Mouse (Mus musculus) erythroblast, adult 5-6 weeks (primary cell): ENCODE measurements around the gene Camk2g. TPM values are rescaled to one million over a fixed set of nuclear protein-coding genes. Genes with fewer than 3 reads are reported as not detected.

ENCODE experiments used
- ATAC-seq: replicated peaks from 2 replicates; pipeline ENCODE4 v1.8.0; 2016; ENCODE audit warnings: moderate number of reproducible peaks, mild to moderate bottlenecking, moderate TSS enrichment, inconsistent platforms; ENCODE audit not compliant: poor library complexity, low FRiP score, severe bottlenecking
- total RNA-seq, 2 experiments: library from RNA; stranded (forward) in 1 of 2; stranded (reverse) in 1 of 2; fragments of 150-400 nt in 1 of 2; fragments of 200-764, 138-1000 nt in 1 of 2; gene quantifications; 2 replicates each; pipeline versions ENCODE4 v1.2.3 to v1.2.4; 2015 to 2017; ENCODE audit warnings: low replicate concordance in 2 of 2

Camk2g gene
- total RNA-seq, 2 experiments from 2014 or later, result 9.8 to 14.6 TPM

DNA sequence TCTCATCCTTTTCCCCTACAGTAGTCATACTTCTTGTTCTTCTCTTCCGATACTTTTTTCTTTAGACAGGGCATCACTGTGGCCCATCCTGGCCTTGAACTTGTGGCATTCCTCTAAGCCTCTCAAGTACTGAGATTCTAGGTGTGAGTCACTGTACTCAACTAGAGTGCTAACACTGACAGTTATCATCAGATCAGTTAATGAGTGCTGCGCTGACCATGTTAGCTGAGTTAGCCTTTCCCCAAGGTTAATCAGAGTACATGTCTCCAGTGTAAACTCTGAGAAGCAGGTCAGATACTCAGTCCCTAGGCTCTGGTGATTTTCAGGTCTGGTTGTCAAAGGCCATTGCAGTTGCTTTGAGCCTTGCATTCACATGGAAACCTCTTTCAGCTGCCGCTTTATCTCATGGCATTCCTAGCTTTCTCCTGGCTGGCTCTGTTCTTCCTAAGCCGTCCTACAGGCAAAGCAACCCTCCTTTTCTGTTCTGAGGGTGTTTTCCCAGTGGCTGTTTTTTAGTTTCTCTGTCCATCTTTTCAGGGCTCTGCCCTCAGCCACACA, 44.3 kb downstream of the Camk2g start:
- ATAC-seq, result no peak

DNA sequence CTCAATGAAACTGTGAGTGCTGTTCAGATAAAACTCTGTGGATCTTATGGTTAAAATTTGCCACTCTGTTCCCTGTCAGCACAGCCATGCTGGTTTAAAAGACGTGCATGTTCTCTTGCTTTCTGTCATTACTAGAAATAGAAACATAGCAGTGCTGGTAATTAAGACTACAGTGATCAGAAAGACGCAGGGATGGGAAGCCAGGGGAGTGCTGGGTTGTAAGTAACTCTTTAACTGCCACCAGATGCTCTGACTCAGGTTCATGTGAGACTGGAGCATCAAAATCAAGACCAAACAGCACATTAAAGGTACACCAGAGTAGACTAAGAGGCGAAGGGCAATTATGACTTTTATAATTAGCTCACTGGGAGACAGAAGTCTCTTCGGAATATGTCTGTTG, 45.5 kb downstream of the Camk2g start:
- ATAC-seq, result no peak

DNA sequence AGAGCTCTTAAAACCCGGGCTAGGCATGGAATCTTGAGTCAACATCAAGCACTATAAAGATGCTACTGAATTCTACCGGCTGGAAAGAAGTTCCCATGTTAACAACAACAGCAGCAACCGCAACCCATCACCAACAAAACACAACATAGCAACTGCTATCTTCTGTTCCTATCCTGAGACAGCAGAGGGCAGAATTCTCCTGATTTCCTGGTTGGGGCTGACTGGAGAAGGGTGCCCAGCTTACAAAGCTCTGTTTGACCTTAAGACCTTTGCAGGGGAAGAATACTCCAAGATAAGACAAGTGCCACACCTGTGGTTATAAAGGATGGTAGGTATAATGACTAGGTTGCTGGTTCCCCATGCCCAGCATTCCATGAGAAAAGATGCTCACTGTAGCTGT, 47.0 kb downstream of the Camk2g start:
- ATAC-seq, result no peak

DNA sequence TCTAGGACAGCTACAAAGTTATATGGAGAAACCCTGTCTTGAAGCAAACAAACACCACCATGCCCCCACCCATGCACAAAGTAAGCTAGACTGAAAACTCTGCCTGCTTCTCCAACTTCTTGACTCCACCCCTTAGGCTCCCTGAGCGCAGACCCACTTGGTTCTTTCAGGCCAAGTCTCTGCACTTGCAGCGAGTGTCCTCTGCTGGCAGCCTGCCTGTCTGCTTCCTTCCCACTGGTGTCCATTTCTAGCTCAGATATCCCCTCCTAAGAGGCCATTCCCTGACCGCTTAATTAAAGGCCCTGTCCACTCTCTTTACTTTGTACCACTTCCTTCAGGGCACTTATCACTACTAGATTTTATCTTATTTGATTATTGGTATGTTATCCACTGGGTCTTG, 50.3 kb downstream of the Camk2g start:
- no peak for ATAC-seq

DNA sequence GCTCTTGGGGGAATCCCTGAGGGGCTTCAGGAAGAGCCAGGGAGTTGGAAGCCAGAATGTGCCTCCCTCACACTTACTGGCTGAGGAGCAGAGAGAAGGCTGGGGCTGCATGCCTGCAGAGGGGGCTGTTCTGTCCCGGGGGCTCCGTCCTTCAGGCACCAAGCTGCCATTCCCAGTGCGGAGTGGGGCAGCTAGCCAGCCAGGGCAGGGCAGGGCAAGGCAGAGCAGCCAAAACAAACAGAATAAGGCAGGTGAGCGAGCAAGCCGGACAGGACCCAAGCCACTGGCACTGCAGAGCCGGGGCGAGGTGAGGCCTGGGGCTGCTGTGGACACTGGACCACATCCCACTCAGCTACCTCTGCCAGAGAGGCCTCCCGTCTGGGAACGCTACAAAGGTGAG, 52.6 kb downstream of the Camk2g start:
- ATAC-seq, result no peak

DNA sequence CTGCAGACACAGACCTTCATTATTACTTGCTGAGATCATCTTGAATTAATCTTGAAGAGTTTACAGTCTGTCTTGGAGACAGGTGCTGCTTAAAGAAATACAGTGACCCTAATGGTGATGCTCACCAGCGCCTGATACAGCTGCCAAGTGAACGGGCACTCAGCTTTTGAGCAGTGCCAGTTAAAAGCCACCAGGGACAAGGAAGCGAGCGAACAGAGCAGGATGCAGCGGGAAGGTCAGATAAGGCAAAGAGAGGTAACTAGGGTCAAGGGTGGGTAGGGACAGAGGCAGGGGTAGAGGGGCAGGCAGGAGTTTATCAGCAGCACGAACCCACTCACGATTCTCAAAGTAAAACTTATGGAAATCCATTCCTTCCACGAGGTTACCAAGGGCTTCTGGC, 55.4 kb downstream of the Camk2g start:
- no peak for ATAC-seq

DNA sequence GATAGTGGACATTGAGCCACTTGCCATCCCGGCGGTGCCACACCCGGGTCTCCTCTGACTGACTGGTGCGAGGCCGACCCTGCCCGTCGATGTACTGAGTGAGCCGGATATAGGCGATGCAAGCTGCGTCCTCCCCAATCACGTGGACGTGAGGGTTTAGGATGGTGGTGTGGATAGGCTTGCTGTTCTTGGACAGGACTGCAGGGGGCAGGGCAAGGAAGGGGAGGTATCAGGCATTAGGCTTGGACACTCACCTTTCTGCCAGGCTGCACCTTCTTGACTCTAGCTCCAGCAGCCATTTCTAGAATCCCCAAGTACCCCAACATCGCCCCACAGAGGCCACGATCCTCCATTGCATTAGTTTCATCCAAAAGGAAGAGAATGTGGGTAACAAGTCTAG, 56.6 kb downstream of the Camk2g start:
- peak; percentile 49 for ATAC-seq

DNA sequence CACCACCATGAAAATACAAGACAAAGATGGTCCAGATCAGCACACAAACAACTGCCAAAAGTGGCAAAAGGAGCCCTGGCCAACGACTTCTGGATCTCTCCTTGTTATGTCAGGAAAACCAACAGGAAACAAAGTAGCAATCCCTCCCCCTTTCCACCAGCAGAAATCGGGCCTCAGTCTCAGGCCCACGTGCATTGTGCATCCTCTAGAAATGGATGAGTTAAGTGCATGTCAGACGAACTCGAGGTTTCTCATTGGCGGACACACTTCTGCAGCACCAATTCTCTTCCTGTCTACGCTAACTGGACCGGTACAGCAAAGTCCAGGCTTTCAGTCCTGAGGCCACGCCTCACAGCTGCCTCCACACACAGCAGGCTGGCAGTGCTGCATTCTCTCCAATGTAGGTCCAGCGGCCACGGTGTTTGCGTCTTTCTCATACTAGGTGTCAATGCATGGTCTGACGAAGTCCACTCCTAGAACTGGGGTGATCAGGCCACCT, 57.9 kb downstream of the Camk2g start:
- no peak for ATAC-seq

DNA sequence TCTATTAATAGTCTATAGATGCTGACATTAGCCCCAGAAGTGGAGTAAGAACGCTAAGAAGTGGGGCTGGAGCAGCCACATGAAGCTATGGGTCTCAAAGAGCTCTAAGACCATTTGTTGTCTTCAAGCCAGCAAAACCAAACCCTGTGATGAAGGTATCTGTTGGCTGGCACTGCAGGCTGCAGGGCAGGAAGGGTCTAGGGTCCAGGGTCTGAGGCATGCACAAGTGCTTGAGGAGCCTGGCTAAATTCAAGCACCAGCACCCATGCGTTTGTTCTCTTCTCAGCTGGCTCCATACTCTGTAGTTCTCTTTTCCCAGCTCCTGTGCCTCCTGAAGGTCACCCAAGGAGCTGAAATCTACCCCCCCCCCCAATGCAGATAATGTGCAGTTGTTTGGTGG, 58.8 kb downstream of the Camk2g start:
- no peak for ATAC-seq

DNA sequence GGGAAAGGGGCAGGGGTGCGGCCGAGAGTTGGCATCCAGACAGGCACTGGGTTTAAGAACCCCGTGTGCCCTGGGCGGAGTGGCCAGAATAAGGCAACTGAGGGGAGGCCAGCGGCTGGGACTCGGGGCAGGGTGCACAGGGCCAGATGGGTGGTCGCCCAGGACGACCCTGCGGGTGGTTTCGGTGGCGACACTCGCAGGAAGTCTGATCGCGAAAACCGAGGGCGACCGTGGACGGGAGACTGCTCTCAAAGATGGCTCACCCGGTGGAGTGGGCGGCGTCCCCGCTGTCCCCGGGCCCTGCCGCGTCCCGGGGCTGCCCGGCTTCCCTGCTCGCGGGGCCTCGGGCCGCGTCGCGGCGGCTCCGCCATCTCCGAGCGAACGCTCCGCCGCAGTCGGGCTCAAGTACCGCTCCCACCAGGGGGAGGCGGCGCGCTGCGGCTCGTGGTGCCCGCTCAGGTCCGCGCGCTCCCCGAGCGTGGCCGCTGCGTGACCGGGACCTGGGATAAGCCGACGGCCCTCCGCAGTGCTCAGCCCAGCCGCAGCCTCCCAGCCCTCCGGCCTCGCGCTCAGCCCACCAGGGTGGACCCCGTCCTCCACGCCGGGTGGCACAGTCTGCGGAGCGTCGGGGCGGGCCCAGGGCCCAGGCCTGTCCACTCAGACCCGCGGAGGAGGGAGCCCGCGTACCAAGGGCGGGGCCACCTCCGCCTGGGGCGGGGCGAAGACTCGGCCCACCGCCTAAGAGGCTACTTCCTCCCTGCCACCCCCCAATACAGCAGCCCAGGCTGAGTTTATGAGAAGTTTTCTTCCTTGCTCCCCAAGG, 59.7 kb downstream of the Camk2g start, which contains the start of gene Ndst2:
TSS of gene Ndst2 (minus strand) at position 611 of the 823 bp plus-strand sequence.
- peak; percentile 83 for ATAC-seq

DNA sequence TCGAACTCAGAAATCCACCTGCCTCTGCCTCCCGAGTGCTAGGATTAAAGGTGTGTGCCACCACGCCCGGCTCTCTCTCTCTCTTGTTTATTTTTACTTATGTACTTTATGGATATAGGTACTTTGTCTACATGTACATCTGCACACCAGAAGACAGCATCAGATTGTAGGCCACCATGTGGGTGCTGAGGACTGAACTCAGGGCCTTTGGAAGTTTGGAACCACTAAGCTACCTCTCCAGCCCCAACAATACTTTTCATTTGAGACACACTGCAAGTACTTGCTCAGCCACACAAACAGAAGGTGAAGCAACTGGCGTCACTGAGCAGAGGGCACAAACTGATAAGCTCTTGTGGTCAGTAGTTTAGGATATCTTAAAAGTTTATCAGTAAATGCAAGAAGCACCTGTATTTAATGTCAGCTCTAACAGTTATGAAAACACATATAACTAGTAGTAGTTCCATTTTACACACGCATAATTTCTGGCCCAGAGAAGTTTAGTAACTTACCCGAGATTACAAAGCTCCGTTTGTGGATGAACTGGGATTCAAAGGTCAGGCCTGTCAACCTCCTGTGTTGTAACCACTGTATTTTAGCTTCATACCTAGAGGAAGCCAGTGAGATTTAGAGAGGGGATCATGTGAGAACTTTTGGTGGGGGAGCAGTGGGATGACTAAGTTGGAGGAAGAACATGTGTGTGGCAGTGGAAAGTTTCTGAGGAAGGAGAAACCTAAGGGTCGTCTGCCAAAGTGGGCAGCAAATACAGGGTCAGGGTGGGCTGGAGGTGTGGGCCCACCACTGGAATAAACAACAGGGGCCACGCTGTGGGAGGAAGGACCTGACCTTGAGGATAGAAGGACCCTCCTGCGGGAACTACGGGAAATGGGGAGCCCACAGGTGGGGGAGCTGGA, 60.6 kb downstream of the Camk2g start:
- ATAC-seq, result peak; percentile 58

DNA sequence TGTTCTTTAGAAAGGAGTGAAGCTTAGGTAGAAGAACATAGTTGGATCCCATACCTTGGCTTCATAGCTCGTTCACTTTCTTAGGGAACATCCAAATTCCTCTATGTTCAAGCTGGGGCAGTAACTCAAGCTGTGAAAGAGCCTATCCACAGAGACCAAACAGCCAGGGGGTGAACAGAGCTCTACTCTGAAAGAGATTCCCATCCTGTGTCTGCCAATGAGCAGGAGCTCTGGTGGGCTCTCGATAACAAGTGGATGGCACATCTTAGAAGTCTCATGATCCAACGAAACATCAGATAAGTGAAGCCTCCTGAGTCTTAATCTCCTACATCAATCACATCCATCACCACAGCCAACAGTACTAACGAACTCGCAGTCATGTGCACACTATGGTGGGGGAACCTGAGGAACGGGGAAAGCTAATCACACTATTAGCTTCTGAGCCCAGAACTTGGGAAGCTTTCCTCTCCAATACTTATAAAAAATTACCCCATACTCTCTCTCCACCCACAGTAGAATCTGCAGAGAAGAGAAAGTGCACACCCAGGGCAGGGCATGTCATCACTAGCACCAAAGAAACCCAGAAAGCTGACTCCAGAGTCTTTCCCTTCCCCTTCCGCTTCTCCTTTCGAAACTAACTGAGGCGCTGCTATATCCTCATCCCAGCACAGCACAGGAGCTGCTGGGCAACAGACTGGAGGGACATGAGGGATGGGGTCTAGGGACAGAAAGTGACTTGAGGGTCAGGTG, 62.9 kb downstream of the Camk2g start:
- ATAC-seq, result no peak

DNA sequence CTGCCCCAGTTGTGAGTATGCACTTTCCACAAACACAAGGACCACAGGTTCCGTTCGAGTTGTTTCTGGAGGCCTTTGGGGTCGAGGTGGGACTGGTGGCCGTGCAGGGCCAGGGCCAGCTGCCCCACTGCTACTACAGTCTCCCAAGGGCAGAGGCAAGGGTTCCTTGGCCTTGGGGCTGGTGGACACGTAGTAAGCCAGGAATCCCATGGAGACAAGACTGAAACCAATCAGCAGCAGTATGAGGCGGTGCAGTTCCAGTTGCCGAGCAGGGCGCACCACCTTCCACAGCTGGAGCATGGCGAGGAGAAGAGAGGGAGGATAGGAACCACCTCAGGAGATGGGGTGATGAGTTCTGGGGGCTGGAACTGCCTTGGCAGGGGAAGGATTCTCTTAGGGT, 64.0 kb downstream of the Camk2g start:
- no peak for ATAC-seq

DNA sequence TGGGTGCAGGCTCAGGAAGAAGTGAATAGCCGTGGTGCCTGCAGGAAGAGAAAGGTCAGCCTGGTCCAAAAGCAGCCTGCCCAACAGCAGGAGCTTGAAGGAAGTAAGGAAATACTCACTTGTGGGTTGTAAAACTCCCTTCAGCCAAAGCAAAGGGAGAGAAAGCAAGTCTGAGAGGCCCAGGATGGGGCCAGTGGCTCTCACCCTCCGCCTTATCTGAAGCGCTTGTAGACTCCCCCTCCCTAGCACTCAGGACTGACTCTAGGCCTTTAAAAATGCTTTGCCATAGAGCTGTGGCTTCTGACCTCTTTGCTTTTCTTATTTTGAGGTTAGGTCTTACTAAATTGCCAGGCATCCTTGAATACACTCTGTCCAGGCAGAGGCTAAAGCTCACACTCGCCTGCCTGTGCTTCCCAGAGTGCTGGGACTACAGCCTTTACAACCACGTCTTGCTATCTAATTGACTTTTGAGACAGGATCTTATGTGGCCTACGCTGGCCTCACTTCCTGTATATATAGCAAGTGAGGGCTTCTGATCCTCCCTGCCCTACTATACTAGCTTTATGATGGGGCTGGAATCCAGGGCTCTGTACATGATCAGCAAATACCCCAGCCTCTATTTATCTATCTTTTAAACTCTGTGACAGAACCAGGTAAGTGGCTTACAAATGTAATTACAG, 68.1 kb downstream of the Camk2g start:
- ATAC-seq, result no peak

DNA sequence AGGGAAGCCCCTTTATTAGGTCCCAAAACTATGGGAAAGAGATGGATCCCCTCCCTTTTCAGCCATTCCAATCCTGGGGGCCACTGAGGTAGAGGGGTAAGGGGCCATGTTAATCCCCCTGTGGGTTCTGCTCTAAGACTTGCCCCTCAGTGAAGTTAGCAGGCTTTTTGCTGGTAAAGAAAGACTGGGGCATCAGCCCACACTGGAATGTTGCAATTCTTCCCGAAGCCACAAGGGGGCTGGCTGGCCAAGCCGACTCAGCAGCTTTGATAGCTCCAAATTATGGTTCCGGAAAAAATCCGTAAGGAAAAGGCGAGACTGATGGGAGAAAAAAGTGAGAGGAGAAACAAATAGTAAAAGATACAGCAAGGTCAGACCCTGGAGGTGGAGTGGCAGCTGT, 69.8 kb downstream of the Camk2g start:
- ATAC-seq, result peak; percentile 78

DNA sequence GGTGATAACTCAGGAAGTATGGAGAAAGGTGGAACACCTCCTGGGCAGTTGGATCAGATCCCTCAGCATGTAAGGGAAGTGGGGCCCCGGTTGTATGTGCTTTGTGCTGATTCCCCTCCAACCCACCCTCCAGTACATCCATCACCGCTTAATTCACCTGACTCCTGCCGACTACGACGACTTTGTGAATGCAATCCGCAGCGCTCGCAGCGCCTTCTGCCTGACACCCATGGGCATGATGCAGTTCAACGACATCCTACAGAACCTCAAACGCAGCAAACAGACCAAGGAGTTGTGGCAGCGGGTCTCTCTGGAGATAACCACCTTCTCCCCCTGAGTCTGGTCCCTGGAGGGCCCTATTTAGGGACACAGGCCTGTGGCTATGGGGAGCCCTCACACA, 70.9 kb downstream of the Camk2g start:
- no peak for ATAC-seq

DNA sequence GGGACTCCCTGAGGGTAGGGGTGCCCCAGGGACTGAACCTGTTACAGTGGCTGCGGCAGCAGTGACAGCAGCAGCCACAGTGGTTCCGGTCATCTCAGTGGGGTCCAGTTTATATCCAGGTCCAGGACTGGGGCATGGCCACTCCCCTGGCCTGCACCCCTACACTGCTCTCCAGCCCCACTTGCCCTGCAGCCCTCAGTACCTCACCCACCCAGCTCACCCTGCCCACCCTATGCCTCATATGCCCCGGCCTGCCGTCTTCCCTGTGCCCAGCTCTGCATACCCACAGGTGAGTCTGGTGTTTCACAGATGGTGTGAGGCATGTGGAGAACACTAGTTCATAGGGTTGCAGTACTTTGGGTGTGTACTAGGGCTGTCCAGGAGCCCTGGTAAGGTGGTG, 72.5 kb downstream of the Camk2g start:
- no peak for ATAC-seq

DNA sequence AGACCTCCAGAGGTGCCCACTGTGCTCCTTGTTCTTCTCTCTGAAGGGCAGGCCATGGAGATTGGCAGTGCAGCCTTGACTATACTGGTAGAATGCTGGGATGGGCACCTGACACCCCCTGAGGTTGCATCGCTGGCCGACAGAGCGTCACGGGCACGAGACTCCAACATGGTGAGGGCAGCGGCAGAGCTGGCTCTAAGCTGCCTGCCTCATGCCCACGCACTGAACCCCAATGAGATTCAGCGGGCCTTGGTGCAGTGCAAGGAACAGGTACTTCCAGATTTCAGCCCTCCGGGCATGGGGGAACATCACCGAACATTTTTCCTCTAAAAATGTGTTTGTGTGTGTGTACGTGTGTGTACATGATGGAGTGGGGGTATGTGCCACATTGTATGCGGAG, 74.1 kb downstream of the Camk2g start:
- no peak for ATAC-seq

DNA sequence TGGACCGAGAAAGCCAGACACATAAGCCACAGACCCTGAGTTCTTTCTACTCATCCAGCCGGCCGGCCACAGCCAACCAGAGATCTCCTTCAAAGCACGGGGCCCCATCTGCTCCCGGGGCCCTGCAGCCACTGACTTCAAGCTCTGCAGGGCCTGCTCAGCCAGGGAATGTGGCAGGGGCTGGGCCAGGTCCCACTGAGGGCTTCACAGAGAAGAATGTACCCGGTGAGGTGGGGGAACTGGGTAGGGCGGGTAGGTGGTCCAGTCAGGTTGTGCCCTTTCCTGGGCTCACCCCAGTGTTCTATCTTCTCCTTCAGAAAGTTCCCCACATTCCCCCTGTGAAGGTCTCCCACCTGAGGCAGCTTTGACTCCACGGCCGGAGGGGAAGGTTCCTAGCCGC, 75.4 kb downstream of the Camk2g start:
- ATAC-seq, result no peak
